Mouse (Mus musculus): ENCODE results near the gene Kif28.

GRCm38 (mm10) chr1:179674355-179674754 is 70.7 kb downstream of the Kif28 start:
- TF ChIP-seq POLR2A (IDR thresholded peaks at IDR 0.05; ENCODE audit: borderline replicate concordance, extremely low read depth, low read depth, low read length): no peak
- TF ChIP-seq CTCF (IDR thresholded peaks at IDR 0.05; ENCODE audit: insufficient read depth, low read length): no peak
